Mouse (Mus musculus) megakaryocyte progenitor cell, adult 5-6 weeks (primary cell): Measurements from ENCODE around the gene Gzmm. TPM values are rescaled to one million over a fixed set of nuclear protein-coding genes. Genes with fewer than 3 reads are reported as not detected.

Source experiments
- ATAC-seq: replicated peaks from 2 replicates; pipeline ENCODE4 v1.8.0; 2016; ENCODE audit warnings: mild to moderate bottlenecking, moderate TSS enrichment, inconsistent platforms; ENCODE audit not compliant: poor library complexity
- total RNA-seq, 2 experiments: library from RNA; stranded (forward) in 1 of 2; stranded (reverse) in 1 of 2; fragments of 157-497, 149-512 nt in 1 of 2; fragments of 200-1000 nt in 1 of 2; gene quantifications; 2 replicates each; pipeline versions ENCODE4 v1.2.3 to v1.2.4; 2015 to 2017

Gene Gzmm
- total RNA-seq, 2 experiments from 2014 or later, result 0.49 to 2.8 TPM

- ATAC-seq, result no peak
Measured at GRCm38 (mm10) chr10:79721089-79721488, 32.3 kb downstream of the Gzmm start.

GRCm38 (mm10) chr10:79723047-79723446 lies 34.2 kb downstream of the Gzmm start:
- ATAC-seq, result no peak

GRCm38 (mm10) chr10:79723692-79724091 lies 34.9 kb downstream of the Gzmm start:
- no peak for ATAC-seq

GRCm38 (mm10) chr10:79726090-79726489 lies 37.3 kb downstream of the Gzmm start:
- peak; percentile 88 for ATAC-seq

GRCm38 (mm10) chr10:79728323-79729249 lies 39.8 kb downstream of the Gzmm start:
- ATAC-seq, result no peak

- ATAC-seq, result peak; percentile 2; the same call in 1 of the 2 replicates
Measured at GRCm38 (mm10) chr10:79729357-79729965, 40.6 kb downstream of the Gzmm start.

- ATAC-seq, result peak; percentile 49
Measured at GRCm38 (mm10) chr10:79732500-79732899, 43.7 kb downstream of the Gzmm start.

GRCm38 (mm10) chr10:79733847-79734246 lies 45.0 kb downstream of the Gzmm start:
- no peak for ATAC-seq

- ATAC-seq, result no peak
Measured at GRCm38 (mm10) chr10:79735361-79735760, 46.5 kb downstream of the Gzmm start.

- no peak for ATAC-seq
Measured at GRCm38 (mm10) chr10:79736706-79737105, 47.9 kb downstream of the Gzmm start.

GRCm38 (mm10) chr10:79738259-79738658 lies 49.4 kb downstream of the Gzmm start:
- ATAC-seq, result peak; percentile 75

GRCm38 (mm10) chr10:79739234-79739633 lies 50.4 kb downstream of the Gzmm start:
- ATAC-seq, result 0 out of 2 replicates have a peak, but pooled peaks have one; percentile 7

- no peak for ATAC-seq
Measured at GRCm38 (mm10) chr10:79740863-79741262, 52.0 kb downstream of the Gzmm start.

GRCm38 (mm10) chr10:79743161-79743560 lies 54.3 kb downstream of the Gzmm start:
- ATAC-seq, result no peak

GRCm38 (mm10) chr10:79743650-79744365 lies 55.0 kb downstream of the Gzmm start:
- ATAC-seq, result no peak

Other genes starting within 250 kb of the Gzmm start
- gene Vmn2r83, start 220.3 kb upstream of the Gzmm start, total RNA-seq (2015), result not detected in 2 replicates
- not detected in 2 replicates for gene Vmn2r83, start 220.3 kb upstream of the Gzmm start, total RNA-seq (2017)
- 8.2 and 11.6 TPM in 2 replicates for gene Plpp2, start 155.2 kb upstream of the Gzmm start, total RNA-seq (2015)
- 2.7 and 5.3 TPM in 2 replicates for gene Plpp2, start 155.2 kb upstream of the Gzmm start, total RNA-seq (2017)
- gene Mier2, start 133.8 kb upstream of the Gzmm start, total RNA-seq (2015), result 7.4 and 9.1 TPM in 2 replicates
- gene Mier2, start 133.8 kb upstream of the Gzmm start, total RNA-seq (2017), result 9.6 and 13.4 TPM in 2 replicates
- gene Theg, start 101.7 kb upstream of the Gzmm start, total RNA-seq (2015), result not detected in 2 replicates
- gene Theg, start 101.7 kb upstream of the Gzmm start, total RNA-seq (2017), result not detected in 2 replicates
- not detected in 2 replicates for gene C2cd4c, start 75.0 kb upstream of the Gzmm start, total RNA-seq (2015)
- not detected in 2 replicates for gene C2cd4c, start 75.0 kb upstream of the Gzmm start, total RNA-seq (2017)
- not detected in 2 replicates for gene Shc2, start 51.1 kb upstream of the Gzmm start, total RNA-seq (2015)
- not detected in 2 replicates for gene Shc2, start 51.1 kb upstream of the Gzmm start, total RNA-seq (2017)
- gene Odf3l2, start 43.3 kb upstream of the Gzmm start, total RNA-seq (2015), result not detected in 2 replicates
- gene Odf3l2, start 43.3 kb upstream of the Gzmm start, total RNA-seq (2017), result not detected in 2 replicates
- not detected in 2 replicates for gene Madcam1, start 24.5 kb upstream of the Gzmm start, total RNA-seq (2015)
- not detected in 2 replicates for gene Madcam1, start 24.5 kb upstream of the Gzmm start, total RNA-seq (2017)
- gene Tpgs1, start 19.7 kb upstream of the Gzmm start, total RNA-seq (2015), result 8.3 and 10.2 TPM in 2 replicates
- 8.2 and 10.4 TPM in 2 replicates for gene Tpgs1, start 19.7 kb upstream of the Gzmm start, total RNA-seq (2017)
- 69.2 and 79.0 TPM in 2 replicates for gene Cdc34, start 6.8 kb upstream of the Gzmm start, total RNA-seq (2015)
- gene Cdc34, start 6.8 kb upstream of the Gzmm start, total RNA-seq (2017), result 154 and 169 TPM in 2 replicates
- gene Bsg, start 15.5 kb downstream of the Gzmm start, total RNA-seq (2015), result 441 and 471 TPM in 2 replicates
- 272 TPM in 2 replicates for gene Bsg, start 15.5 kb downstream of the Gzmm start, total RNA-seq (2017)
- not detected in 2 replicates for gene Hcn2, start 27.6 kb downstream of the Gzmm start, total RNA-seq (2015)
- gene Hcn2, start 27.6 kb downstream of the Gzmm start, total RNA-seq (2017), result not detected in 2 replicates
- 36.9 and 46.9 TPM in 2 replicates for gene Polrmt, start 57.6 kb downstream of the Gzmm start, total RNA-seq (2015)
- gene Polrmt, start 57.6 kb downstream of the Gzmm start, total RNA-seq (2017), result 10.8 and 14.6 TPM in 2 replicates
- gene Fgf22, start 66.1 kb downstream of the Gzmm start, total RNA-seq (2015), result not detected in 2 replicates
- gene Fgf22, start 66.1 kb downstream of the Gzmm start, total RNA-seq (2017), result not detected in 2 replicates
- 55.6 and 63.0 TPM in 2 replicates for gene Rnf126, start 77.9 kb downstream of the Gzmm start, total RNA-seq (2015)
- gene Rnf126, start 77.9 kb downstream of the Gzmm start, total RNA-seq (2017), result 18.4 and 20.2 TPM in 2 replicates
- gene Fstl3, start 88.3 kb downstream of the Gzmm start, total RNA-seq (2015), result 1.6 and 2.7 TPM in 2 replicates
- gene Fstl3, start 88.3 kb downstream of the Gzmm start, total RNA-seq (2017), result 1.3 and 3.6 TPM in 2 replicates
- 160 and 189 TPM in 2 replicates for gene Prss57, start 101.9 kb downstream of the Gzmm start, total RNA-seq (2015)
- 95.1 and 100.0 TPM in 2 replicates for gene Prss57, start 101.9 kb downstream of the Gzmm start, total RNA-seq (2017)
- 65.3 and 71.4 TPM in 2 replicates for gene Palm, start 104.6 kb downstream of the Gzmm start, total RNA-seq (2015)
- gene Palm, start 104.6 kb downstream of the Gzmm start, total RNA-seq (2017), result 43.4 and 53.4 TPM in 2 replicates
- gene Misp, start 132.0 kb downstream of the Gzmm start, total RNA-seq (2015), result not detected in 2 replicates
- 0.58 TPM in 1 of 2 replicates, not detected in the other for gene Misp, start 132.0 kb downstream of the Gzmm start, total RNA-seq (2017)
- 218 and 262 TPM in 2 replicates for gene Ptbp1, start 165.4 kb downstream of the Gzmm start, total RNA-seq (2015)
- 172 and 187 TPM in 2 replicates for gene Ptbp1, start 165.4 kb downstream of the Gzmm start, total RNA-seq (2017)
- gene Prtn3, start 185.5 kb downstream of the Gzmm start, total RNA-seq (2015), result 3,382 and 3,510 TPM in 2 replicates
- gene Prtn3, start 185.5 kb downstream of the Gzmm start, total RNA-seq (2017), result 738 and 1,001 TPM in 2 replicates
- 39.0 and 41.2 TPM in 2 replicates for gene Plppr3, start 185.6 kb downstream of the Gzmm start, total RNA-seq (2015)
- 93.9 and 96.9 TPM in 2 replicates for gene Plppr3, start 185.6 kb downstream of the Gzmm start, total RNA-seq (2017)
- gene Elane, start 197.2 kb downstream of the Gzmm start, total RNA-seq (2015), result 6,143 and 8,228 TPM in 2 replicates
- gene Elane, start 197.2 kb downstream of the Gzmm start, total RNA-seq (2017), result 2,359 and 2,989 TPM in 2 replicates
- gene Cfd, start 201.8 kb downstream of the Gzmm start, total RNA-seq (2015), result 0.49 and 0.56 TPM in 2 replicates
- 1.2 TPM in 1 of 2 replicates, not detected in the other for gene Cfd, start 201.8 kb downstream of the Gzmm start, total RNA-seq (2017)
- gene Med16, start 219.9 kb downstream of the Gzmm start, total RNA-seq (2015), result 13.9 and 14.4 TPM in 2 replicates
- gene Med16, start 219.9 kb downstream of the Gzmm start, total RNA-seq (2017), result 22.1 and 24.8 TPM in 2 replicates
- not detected in 2 replicates for gene Gm26602, start 221.8 kb downstream of the Gzmm start, total RNA-seq (2015)
- gene Gm26602, start 221.8 kb downstream of the Gzmm start, total RNA-seq (2017), result not detected in 2 replicates
- gene Kiss1r, start 228.0 kb downstream of the Gzmm start, total RNA-seq (2015), result 0.15 TPM in 2 replicates
- 0.25 and 1.3 TPM in 2 replicates for gene Kiss1r, start 228.0 kb downstream of the Gzmm start, total RNA-seq (2017)
- 72.3 and 78.7 TPM in 2 replicates for gene R3hdm4, start 232.2 kb downstream of the Gzmm start, total RNA-seq (2015)
- gene R3hdm4, start 232.2 kb downstream of the Gzmm start, total RNA-seq (2017), result 35.1 and 50.7 TPM in 2 replicates
- gene Arid3a, start 238.0 kb downstream of the Gzmm start, total RNA-seq (2015), result 19.9 and 21.6 TPM in 2 replicates
- 31.0 and 32.2 TPM in 2 replicates for gene Arid3a, start 238.0 kb downstream of the Gzmm start, total RNA-seq (2017)